Mouse (Mus musculus) intestine, embryonic 14.5 days (tissue): ENCODE measurements around the gene Hist3h2ba. TPM values are rescaled to one million over a fixed set of nuclear protein-coding genes. Genes with fewer than 3 reads are reported as not detected.

Source experiments
- ATAC-seq: fragments of 200-750 bp; cut with Nextera tagmentation; replicated peaks from 2 replicates; pipeline ENCODE4 v1.8.0; 2017; ENCODE audit warnings: low read depth, moderate number of reproducible peaks, moderate TSS enrichment, moderate library complexity; ENCODE audit not compliant: low FRiP score, low TSS enrichment
- DNase-seq: peaks from one replicate; pipeline ENCODE4 v3.0.0-alpha.2; 2018; ENCODE audit warnings: low spot score
- H3K27ac ChIP-seq: fragments of 300-500 bp; sonication (generic); 2 replicates; pipeline ENCODE4 v1.5.1; 2014; ENCODE audit warnings: low read depth, mild to moderate bottlenecking, control low read depth
- H3K27me3 ChIP-seq: fragments of 300-500 bp; sonication (generic); replicated peaks from 2 replicates; pipeline ENCODE4 v1.6.1; 2014; ENCODE audit warnings: low read length, control low read depth; ENCODE audit not compliant: control insufficient read depth, insufficient read depth
- H3K36me3 ChIP-seq: fragments of 300-500 bp; sonication (generic); 2 replicates; pipeline ENCODE4 v1.6.1; 2014; ENCODE audit warnings: low read length, control low read depth; ENCODE audit not compliant: control insufficient read depth, insufficient read depth
- H3K4me1 ChIP-seq: fragments of 300-500 bp; sonication (generic); replicated peaks from 2 replicates; pipeline ENCODE4 v1.6.1; 2014; ENCODE audit warnings: low read length, control low read depth, mixed read lengths; ENCODE audit not compliant: control insufficient read depth, insufficient read depth
- H3K4me2 ChIP-seq: fragments of 300-500 bp; sonication (generic); 2 replicates; pipeline ENCODE4 v1.6.1; 2014; ENCODE audit warnings: low read length
- H3K4me3 ChIP-seq: fragments of 300-500 bp; sonication (generic); 2 replicates; pipeline ENCODE4 v1.5.1; 2014; ENCODE audit warnings: low read depth, low read length, control low read depth, mixed read lengths
- H3K9ac ChIP-seq: fragments of 300-500 bp; sonication (generic); 2 replicates; pipeline ENCODE4 v1.6.1; 2014; ENCODE audit warnings: mild to moderate bottlenecking, low read length
- H3K9me3 ChIP-seq: fragments of 300-500 bp; sonication (generic); 2 replicates; pipeline ENCODE4 v1.6.1; 2016; ENCODE audit warnings: low read length, control low read depth; ENCODE audit not compliant: control insufficient read depth
- WGBS: fragments of 180-500 bp; shearing (Covaris S2); extraction: QIAGEN DNeasy Blood & Tissue Kit; methylation state at CpG from one replicate; pipeline ENCODE4 v1.1.7; 2014; 5-methylcytosine and 5-hydroxymethylcytosine counted together
- polyA plus RNA-seq: library from polyadenylated mRNA; unstranded; fragments of >200 nt; fragmentation: Nextera tagmentation; extraction: Ambion mirVana; gene quantifications from 2 replicates; pipeline ENCODE4 v1.2.1, GENCODE M21; 2014

Gene Hist3h2ba
- polyA plus RNA-seq, 1 experiment from 2014 or later: 24.9 TPM

GRCm38 (mm10) chr11:58965001-58965760 is 16.5 kb downstream of the Hist3h2ba start:
- H3K9ac ChIP-seq: no peak overlapping the region
- peaks cover 10% of the 10 kb centered on the region for H3K27me3 ChIP-seq
- H3K4me3 ChIP-seq: no peak overlapping the region
- H3K27ac ChIP-seq: no peak overlapping the region
- no peak overlapping the region for H3K4me2 ChIP-seq
- H3K36me3 ChIP-seq: no peaks in the 10 kb centered on the region
- 40% methylated on average over 12 of the region's 12 CpGs for WGBS
- peaks cover 6% of the 10 kb centered on the region; the same call in 1 of the 2 replicates for H3K9me3 ChIP-seq
- DNase-seq: no peak
- no peaks in the 10 kb centered on the region; the same call in 1 of the 2 replicates for H3K4me1 ChIP-seq
- no peak for ATAC-seq

- H3K9ac ChIP-seq: no peak overlapping the region
- H3K36me3 ChIP-seq: peaks cover 11% of the 10 kb centered on the region
- peaks cover 5% of the 10 kb centered on the region for H3K27me3 ChIP-seq
- WGBS: 95% methylated on average over 1 of the region's 1 CpGs
- H3K4me3 ChIP-seq: no peak overlapping the region
- no peak for ATAC-seq
- H3K4me1 ChIP-seq: no peaks in the 10 kb centered on the region; the same call in 1 of the 2 replicates
- no peaks in the 10 kb centered on the region for H3K9me3 ChIP-seq
- no peak overlapping the region for H3K4me2 ChIP-seq
- no peak for DNase-seq
- H3K27ac ChIP-seq: no peak overlapping the region
Measured at GRCm38 (mm10) chr11:58967346-58967745, 18.6 kb downstream of the Hist3h2ba start.

GRCm38 (mm10) chr11:58968551-58968950 is 19.8 kb downstream of the Hist3h2ba start:
- peaks cover 15% of the 10 kb centered on the region for H3K36me3 ChIP-seq
- no peaks in the 10 kb centered on the region for H3K9me3 ChIP-seq
- ATAC-seq (no peak), DNase-seq (no peak)
- H3K4me1 ChIP-seq: no peaks in the 10 kb centered on the region; the same call in 1 of the 2 replicates
- H3K27ac ChIP-seq: no peak overlapping the region
- no peak overlapping the region for H3K9ac ChIP-seq
- whole genome bisulfite sequencing: 79% methylated on average over 7 of the region's 7 CpGs
- no peaks in the 10 kb centered on the region for H3K27me3 ChIP-seq
- H3K4me3 ChIP-seq: no peak overlapping the region
- H3K4me2 ChIP-seq: no peak overlapping the region

- H3K4me2 ChIP-seq: no peak overlapping the region
- H3K4me1 ChIP-seq: no peaks in the 10 kb centered on the region; the same call in 1 of the 2 replicates
- ATAC-seq (no peak), DNase-seq (no peak)
- no peaks in the 10 kb centered on the region for H3K27me3 ChIP-seq
- H3K9ac ChIP-seq: no peak overlapping the region
- no peak overlapping the region for H3K4me3 ChIP-seq
- H3K36me3 ChIP-seq: peaks cover 15% of the 10 kb centered on the region
- 81% methylated on average over 8 of the region's 8 CpGs for WGBS
- H3K27ac ChIP-seq: peak overlapping the region; percentile 38; the same call in 1 of the 2 replicates
- H3K9me3 ChIP-seq: no peaks in the 10 kb centered on the region
Measured at GRCm38 (mm10) chr11:58969027-58969426, 20.3 kb downstream of the Hist3h2ba start.

- no peak overlapping the region for H3K27ac ChIP-seq
- H3K9me3 ChIP-seq: no peaks in the 10 kb centered on the region
- H3K27me3 ChIP-seq: no peaks in the 10 kb centered on the region
- WGBS: 57% methylated on average over 6 of the region's 6 CpGs
- H3K9ac ChIP-seq: no peak overlapping the region
- no peak overlapping the region for H3K4me3 ChIP-seq
- no peak overlapping the region for H3K4me2 ChIP-seq
- DNase-seq: no peak
- ATAC-seq: peak; percentile 59; the same call in 1 of the 2 replicates
- H3K36me3 ChIP-seq: peaks cover 15% of the 10 kb centered on the region
- H3K4me1 ChIP-seq: no peaks in the 10 kb centered on the region; the same call in 1 of the 2 replicates
Measured at GRCm38 (mm10) chr11:58969659-58970058, 20.9 kb downstream of the Hist3h2ba start.

GRCm38 (mm10) chr11:58970831-58971530 is 22.3 kb downstream of the Hist3h2ba start:
- WGBS: 87% methylated on average over 21 of the region's 21 CpGs
- Histone ChIP-seq H3K27me3 (no peaks in the 10 kb centered on the region), H3K4me2 (no peak overlapping the region), H3K9ac (no peak overlapping the region), H3K27ac (no peak overlapping the region), H3K4me1 (no peaks in the 10 kb centered on the region; the same call in 1 of the 2 replicates), H3K36me3 (peaks cover 19% of the 10 kb centered on the region), H3K9me3 (no peaks in the 10 kb centered on the region), H3K4me3 (no peak overlapping the region)
- DNase-seq: no peak
- ATAC-seq: no peak

GRCm38 (mm10) chr11:58971796-58972195 is 23.1 kb downstream of the Hist3h2ba start:
- H3K36me3 ChIP-seq: peaks cover 19% of the 10 kb centered on the region
- H3K9me3 ChIP-seq: no peaks in the 10 kb centered on the region
- no peak overlapping the region for H3K4me2 ChIP-seq
- peaks cover under 1% of the 10 kb centered on the region; the same call in 1 of the 2 replicates for H3K4me1 ChIP-seq
- DNase-seq (no peak), ATAC-seq (no peak)
- no peak overlapping the region for H3K4me3 ChIP-seq
- no peak overlapping the region for H3K9ac ChIP-seq
- no peaks in the 10 kb centered on the region for H3K27me3 ChIP-seq
- WGBS: 92% methylated on average over 3 of the region's 3 CpGs
- H3K27ac ChIP-seq: no peak overlapping the region

GRCm38 (mm10) chr11:58974414-58974813 is 25.7 kb downstream of the Hist3h2ba start:
- Histone ChIP-seq H3K4me1 (peaks cover 12% of the 10 kb centered on the region), H3K9me3 (no peaks in the 10 kb centered on the region), H3K27ac (no peak overlapping the region), H3K36me3 (peaks cover 19% of the 10 kb centered on the region), H3K4me3 (no peak overlapping the region), H3K9ac (no peak overlapping the region), H3K27me3 (no peaks in the 10 kb centered on the region), H3K4me2 (no peak overlapping the region)
- ATAC-seq (no peak), DNase-seq (no peak)
- 91% methylated on average over 3 of the region's 3 CpGs for WGBS
